Mouse (Mus musculus): ENCODE results near the gene Trp53rka.

GRCm38 (mm10) chr2:165456710-165457109, 36.4 kb downstream of the Trp53rka start:
- TF ChIP-seq CTCF (IDR thresholded peaks at IDR 0.05; ENCODE audit: control insufficient read depth, insufficient read depth, insufficient read length) (no peak), MAX (IDR thresholded peaks at IDR 0.05) (no peak), MYOG (IDR thresholded peaks at IDR 0.05; ENCODE audit: control insufficient read depth, extremely low read depth, insufficient read length) (no peak), MYOD1 (IDR thresholded peaks at IDR 0.05; ENCODE audit: control insufficient read depth, insufficient read length, low read depth) (no peak)

All from C2C12 (cell line).